Mouse (Mus musculus) myocyte (in vitro differentiated cells): ENCODE measurements around the gene Nrip1. TPM values are rescaled to one million over a fixed set of nuclear protein-coding genes. Genes with fewer than 3 reads are reported as not detected.

ENCODE experiments used
- H3K27me3 ChIP-seq: one replicate; pipeline ENCODE4 v1.6.1; 2011; ENCODE audit not compliant: control insufficient read depth, insufficient read depth, insufficient read length
- H3K36me3 ChIP-seq: one replicate; pipeline ENCODE4 v1.6.1; 2011; ENCODE audit not compliant: control insufficient read depth, insufficient read depth
- H3K4me2 ChIP-seq: one replicate; pipeline ENCODE4 v1.6.1; 2011; ENCODE audit warnings: low read depth, control low read depth
- H3K4me3 ChIP-seq: one replicate; pipeline ENCODE4 v1.5.1; 2011; ENCODE audit warnings: mild to moderate bottlenecking, control low read depth, moderate library complexity
- H3K79me2 ChIP-seq: one replicate; pipeline ENCODE4 v1.6.1; 2011; ENCODE audit not compliant: control insufficient read depth, insufficient read depth
- H3ac ChIP-seq: one replicate; pipeline ENCODE4 v1.6.1; 2011; ENCODE audit not compliant: control insufficient read depth, insufficient read length
- CEBPB ChIP-seq: IDR thresholded peaks from 2 replicates; pipeline ENCODE4 v1.6.1; 2011; ENCODE audit warnings: mild to moderate bottlenecking, moderate library complexity; ENCODE audit not compliant: poor library complexity, insufficient read depth, severe bottlenecking
- E2F4 ChIP-seq: IDR thresholded peaks from one replicate; pipeline ENCODE4 v1.6.1; 2011; ENCODE audit warnings: mild to moderate bottlenecking, control low read depth, moderate library complexity; ENCODE audit not compliant: insufficient read depth
- MAX ChIP-seq: IDR thresholded peaks from one replicate; pipeline ENCODE4 v1.6.1; 2011; ENCODE audit warnings: low read depth, mild to moderate bottlenecking, control low read depth
- MYOD1 ChIP-seq, 3 experiments: IDR thresholded peaks; one replicate each; pipeline ENCODE4 v1.6.1; 2011; ENCODE audit warnings: control low read depth in 2 of 3, low read depth in 2 of 3, mild to moderate bottlenecking in 2 of 3, moderate library complexity in 1 of 3; ENCODE audit not compliant: insufficient read length in 2 of 3, control insufficient read depth in 1 of 3
- MYOG ChIP-seq, 3 experiments: IDR thresholded peaks; one replicate each; pipeline ENCODE4 v1.6.1; 2011; ENCODE audit warnings: control low read depth in 2 of 3, low read depth in 2 of 3, mild to moderate bottlenecking in 2 of 3; ENCODE audit not compliant: insufficient read length in 2 of 3, control insufficient read depth in 1 of 3, insufficient read depth in 1 of 3
- POLR2A ChIP-seq: IDR thresholded peaks from one replicate; pipeline ENCODE4 v1.6.1; 2011; ENCODE audit warnings: low read depth, mild to moderate bottlenecking, control low read depth, moderate library complexity; ENCODE audit not compliant: insufficient read length
- POLR2AphosphoS2 ChIP-seq: IDR thresholded peaks from one replicate; pipeline ENCODE4 v1.6.1; 2011; ENCODE audit warnings: low read depth, control low read depth; ENCODE audit not compliant: insufficient read length
- REST ChIP-seq: IDR thresholded peaks from one replicate; pipeline ENCODE4 v1.6.1; 2011; ENCODE audit warnings: mild to moderate bottlenecking, control low read depth, moderate library complexity; ENCODE audit not compliant: insufficient read depth, insufficient read length
- SRF ChIP-seq: IDR thresholded peaks from one replicate; pipeline ENCODE4 v1.6.1; 2011; ENCODE audit warnings: low read depth; ENCODE audit not compliant: control insufficient read depth, insufficient read length
- TCF12 ChIP-seq: IDR thresholded peaks from one replicate; pipeline ENCODE4 v1.6.1; 2011; ENCODE audit warnings: mild to moderate bottlenecking, control low read depth; ENCODE audit not compliant: poor library complexity, insufficient read depth, severe bottlenecking
- TCF3 ChIP-seq: IDR thresholded peaks from one replicate; pipeline ENCODE4 v1.6.1; 2011; ENCODE audit warnings: low read depth, control low read depth; ENCODE audit not compliant: insufficient read length
- USF1 ChIP-seq: IDR thresholded peaks from one replicate; pipeline ENCODE4 v1.6.1; 2011; ENCODE audit warnings: low read depth, mild to moderate bottlenecking, control low read depth, moderate library complexity
- polyA plus RNA-seq: library from polyadenylated mRNA; unstranded; fragments of >200 nt; fragmentation: generic; extraction: Trizol; gene quantifications from one replicate; pipeline ENCODE4 v1.2.1, GENCODE M21; 2012; ENCODE audit warnings: missing spikeins

Gene Nrip1
- polyA plus RNA-seq, 1 experiment = 3.9 TPM

DNA sequence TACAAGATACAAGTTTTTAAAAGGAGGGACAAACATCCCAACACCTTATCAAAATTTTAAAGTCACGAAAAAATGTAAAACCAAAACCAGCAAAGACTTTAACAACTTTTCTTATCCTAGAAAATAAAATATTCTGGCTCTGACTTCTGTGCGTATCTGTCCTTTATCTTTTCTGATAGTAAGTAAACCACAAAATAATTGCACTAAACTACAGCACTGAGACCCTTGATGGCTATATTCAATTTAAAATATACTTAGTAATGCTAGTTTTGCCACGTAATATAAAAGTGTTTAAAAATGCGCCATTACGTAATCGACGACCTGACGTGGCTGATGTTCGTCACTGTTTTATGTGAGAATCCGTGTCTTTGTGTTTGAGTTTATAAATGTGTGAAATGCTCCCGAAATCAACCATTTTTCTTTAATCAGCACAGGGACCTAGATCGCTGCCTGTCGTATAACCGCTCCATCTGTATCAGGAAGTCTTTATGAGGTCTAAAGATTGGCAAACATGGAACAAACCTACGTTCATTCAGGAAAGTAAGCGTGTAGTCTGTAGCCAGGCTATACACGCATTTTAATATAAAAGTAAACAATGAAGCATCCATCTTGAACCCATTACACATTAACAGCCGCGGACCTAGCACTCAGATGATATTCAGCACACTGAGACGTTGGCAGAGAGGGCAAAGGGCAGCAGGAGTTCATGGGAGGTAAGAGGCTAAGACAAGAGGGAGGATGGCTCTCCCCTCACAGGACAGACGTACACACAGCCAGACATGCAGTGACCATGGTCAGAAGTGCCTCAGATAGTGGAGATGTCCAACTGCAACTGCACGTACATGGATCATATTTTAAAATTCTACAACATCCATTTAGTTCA lies 56.4 kb downstream of the Nrip1 start:
- Histone ChIP-seq H3K36me3 (no peaks in the 10 kb centered on the region), H3ac (no peak overlapping the region), H3K27me3 (no peaks in the 10 kb centered on the region), H3K4me3 (no peak overlapping the region), H3K4me2 (no peak overlapping the region), H3K79me2 (peaks cover 43% of the 10 kb centered on the region)
- TF ChIP-seq MYOG (IDR thresholded peaks at IDR 0.05; ENCODE audit: control insufficient read depth in 1 of 3, insufficient read depth in 1 of 3, insufficient read length in 2 of 3, low read depth in 2 of 3) (no peak), MYOD1 (IDR thresholded peaks at IDR 0.05; ENCODE audit: control insufficient read depth in 1 of 3, insufficient read length in 2 of 3, low read depth in 2 of 3) (no peak), POLR2A (no peak), POLR2AphosphoS2 (no peak), USF1 (no peak), TCF12 (no peak), CEBPB (no peak), REST (no peak), SRF (no peak)

DNA sequence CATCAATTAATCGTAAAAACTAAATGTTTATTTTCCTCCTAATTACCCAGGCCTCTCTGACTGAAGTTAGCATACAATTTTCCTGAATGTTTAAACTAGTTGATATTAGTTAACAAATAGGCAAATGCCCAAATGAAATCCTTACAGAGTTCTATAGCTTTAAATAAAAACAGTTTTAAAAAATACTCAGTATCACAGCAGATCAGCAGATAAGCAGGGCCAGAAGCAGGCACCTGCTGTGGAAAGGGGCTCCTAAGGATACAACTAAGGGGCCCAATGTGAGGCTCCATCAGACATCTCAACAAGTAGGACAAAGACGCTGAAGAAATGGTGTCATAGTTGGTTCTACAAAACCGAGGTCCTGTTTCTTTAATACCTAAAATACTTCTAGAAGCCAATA lies 58.0 kb downstream of the Nrip1 start:
- H3ac ChIP-seq = no peak overlapping the region
- no peak for TF ChIP-seq TCF3
- no peak for TF ChIP-seq MYOD1 (IDR thresholded peaks at IDR 0.05; ENCODE audit: control insufficient read depth in 1 of 3, insufficient read length in 2 of 3, low read depth in 2 of 3)
- TF ChIP-seq TCF12 = no peak
- no peak for TF ChIP-seq REST
- no peak for TF ChIP-seq POLR2A
- no peak for TF ChIP-seq MYOG (IDR thresholded peaks at IDR 0.05; ENCODE audit: control insufficient read depth in 1 of 3, insufficient read depth in 1 of 3, insufficient read length in 2 of 3, low read depth in 2 of 3)
- TF ChIP-seq SRF = no peak
- no peak for TF ChIP-seq POLR2AphosphoS2
- TF ChIP-seq USF1 = no peak
- no peak for TF ChIP-seq E2F4
- TF ChIP-seq CEBPB = no peak
- TF ChIP-seq MAX = no peak
- H3K79me2 ChIP-seq = peaks cover 37% of the 10 kb centered on the region
- H3K4me3 ChIP-seq = no peak overlapping the region
- no peaks in the 10 kb centered on the region for H3K36me3 ChIP-seq
- no peaks in the 10 kb centered on the region for H3K27me3 ChIP-seq
- H3K4me2 ChIP-seq = no peak overlapping the region

DNA sequence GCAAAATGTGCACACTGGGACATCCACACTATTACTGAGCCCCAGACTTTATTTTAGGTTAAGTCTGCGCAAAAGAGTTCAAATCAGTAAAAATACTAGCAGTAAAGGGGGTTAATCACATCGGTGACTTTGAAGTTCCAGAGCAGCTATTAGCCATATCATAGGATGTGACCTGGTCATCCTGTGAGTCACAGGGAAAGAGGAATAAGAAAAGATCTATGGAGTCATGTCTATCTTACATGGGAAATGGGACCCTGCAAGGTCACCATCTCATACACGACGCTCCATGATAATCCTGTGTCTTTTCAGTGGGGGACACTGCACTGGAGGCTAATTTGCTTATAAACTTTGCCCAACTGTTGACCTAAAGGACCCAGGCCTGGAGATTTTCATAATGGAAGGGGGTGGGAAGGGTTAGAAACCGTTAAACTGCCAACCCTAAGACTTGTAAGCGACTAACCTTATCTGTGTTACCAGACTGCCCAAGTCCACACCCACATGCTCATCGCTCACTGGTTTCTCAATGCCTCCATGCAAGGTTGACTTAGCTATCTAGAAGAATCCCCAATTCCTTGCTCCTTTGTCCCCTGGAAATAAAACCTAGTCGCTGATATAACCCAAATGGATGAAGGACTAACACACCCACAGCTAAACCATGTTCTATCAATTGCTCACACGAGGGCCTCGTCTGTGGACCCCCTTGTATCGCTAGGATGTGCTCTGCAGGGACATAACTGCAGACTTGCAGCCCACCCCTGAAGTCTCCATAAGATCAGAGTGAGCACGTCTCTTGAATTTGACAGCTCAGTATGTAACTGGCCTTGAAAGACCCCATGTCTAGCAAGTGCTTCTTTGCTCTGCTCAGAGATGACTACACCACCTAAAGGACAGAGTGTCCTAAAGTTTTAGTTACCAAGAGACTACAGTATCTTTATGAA lies 59.3 kb downstream of the Nrip1 start:
- H3K4me3 ChIP-seq = no peak overlapping the region
- no peak for TF ChIP-seq TCF3
- no peak for TF ChIP-seq MAX
- no peak for TF ChIP-seq POLR2A
- no peak for TF ChIP-seq CEBPB
- TF ChIP-seq MYOD1 (IDR thresholded peaks at IDR 0.05; ENCODE audit: control insufficient read depth in 1 of 3, insufficient read length in 2 of 3, low read depth in 2 of 3) = no peak
- TF ChIP-seq MYOG (IDR thresholded peaks at IDR 0.05; ENCODE audit: control insufficient read depth in 1 of 3, insufficient read depth in 1 of 3, insufficient read length in 2 of 3, low read depth in 2 of 3) = no peak
- TF ChIP-seq USF1 = no peak
- no peak for TF ChIP-seq E2F4
- no peak for TF ChIP-seq POLR2AphosphoS2
- TF ChIP-seq SRF = no peak
- no peaks in the 10 kb centered on the region for H3K36me3 ChIP-seq
- no peak overlapping the region for H3ac ChIP-seq
- no peaks in the 10 kb centered on the region for H3K27me3 ChIP-seq
- H3K4me2 ChIP-seq = no peak overlapping the region
- H3K79me2 ChIP-seq = peaks cover 32% of the 10 kb centered on the region

- Histone ChIP-seq H3K4me2 (no peak overlapping the region), H3K27me3 (no peaks in the 10 kb centered on the region), H3K36me3 (no peaks in the 10 kb centered on the region), H3ac (no peak overlapping the region), H3K4me3 (no peak overlapping the region), H3K79me2 (peaks cover 27% of the 10 kb centered on the region)
- TF ChIP-seq MYOD1 (IDR thresholded peaks at IDR 0.05; ENCODE audit: control insufficient read depth in 1 of 3, insufficient read length in 2 of 3, low read depth in 2 of 3) (no peak), E2F4 (no peak), USF1 (no peak)
Measured at GRCm38 (mm10) chr16:76312887-76313420, 60.7 kb downstream of the Nrip1 start.
